Mouse (Mus musculus): ENCODE results near the gene Soat1.
"Not testable (repeated sequence)": the region's sequence is repeated elsewhere in the genome, so short reads cannot be mapped to it uniquely, and the experiment has no call there.

The Soat1 gene

DNA sequence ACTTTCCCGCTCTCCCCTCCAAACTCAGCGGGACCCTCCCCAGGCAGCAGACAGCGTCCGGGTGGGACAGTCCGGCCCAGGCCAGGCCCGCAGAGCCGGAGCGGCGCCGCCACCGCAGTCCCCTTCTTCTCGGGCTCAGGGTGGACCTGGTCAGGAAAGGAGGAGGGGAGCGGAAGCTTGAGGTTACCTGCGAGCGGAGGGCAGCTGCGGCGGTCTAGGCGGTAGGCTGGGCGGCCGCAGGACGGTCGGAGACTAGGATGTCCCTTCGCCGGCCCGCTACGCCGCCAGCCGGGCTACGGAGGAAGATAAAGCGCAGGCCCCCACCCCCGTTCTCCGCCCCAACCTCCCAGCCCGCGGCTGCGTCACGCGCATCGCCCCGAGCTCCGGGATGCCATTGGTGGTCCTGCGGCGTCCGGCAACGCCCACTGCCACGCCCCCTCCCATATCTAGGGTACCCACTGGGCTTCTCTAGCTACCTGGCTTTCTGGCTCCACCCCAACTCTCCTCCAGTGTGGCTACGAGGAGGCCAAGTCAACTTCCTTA, at the start of gene Soat1:
Soat1 (minus strand) TSS at position 371 of the 543 bp plus-strand sequence.
- DNase-seq, result peak; percentile 96

DNA sequence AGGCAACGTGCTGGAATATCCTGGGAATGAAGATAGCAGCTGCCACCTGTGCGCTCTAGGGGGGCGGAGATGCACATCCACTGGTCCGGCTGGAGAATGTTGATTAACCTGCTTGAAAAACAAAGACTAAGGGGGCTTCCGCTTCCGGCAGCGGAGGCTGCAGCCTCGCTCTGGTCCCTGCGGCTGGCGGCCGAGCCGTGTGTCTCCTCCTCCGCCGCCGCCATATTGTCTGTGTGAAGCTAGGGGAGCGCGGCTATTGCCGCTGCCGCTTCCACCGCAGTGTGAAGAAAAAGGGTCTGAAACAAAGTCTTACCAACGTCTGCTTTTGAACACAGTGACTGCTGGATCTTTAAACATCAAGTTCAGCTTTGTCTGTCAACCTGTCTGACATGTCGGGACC, 49.7 kb upstream of the Soat1 start, which contains the start of gene Gm10031:
Gm10031 (plus strand) TSS at position 171 of the 400 bp plus-strand sequence.
- DNase-seq, result not testable (repeated sequence)

DNA sequence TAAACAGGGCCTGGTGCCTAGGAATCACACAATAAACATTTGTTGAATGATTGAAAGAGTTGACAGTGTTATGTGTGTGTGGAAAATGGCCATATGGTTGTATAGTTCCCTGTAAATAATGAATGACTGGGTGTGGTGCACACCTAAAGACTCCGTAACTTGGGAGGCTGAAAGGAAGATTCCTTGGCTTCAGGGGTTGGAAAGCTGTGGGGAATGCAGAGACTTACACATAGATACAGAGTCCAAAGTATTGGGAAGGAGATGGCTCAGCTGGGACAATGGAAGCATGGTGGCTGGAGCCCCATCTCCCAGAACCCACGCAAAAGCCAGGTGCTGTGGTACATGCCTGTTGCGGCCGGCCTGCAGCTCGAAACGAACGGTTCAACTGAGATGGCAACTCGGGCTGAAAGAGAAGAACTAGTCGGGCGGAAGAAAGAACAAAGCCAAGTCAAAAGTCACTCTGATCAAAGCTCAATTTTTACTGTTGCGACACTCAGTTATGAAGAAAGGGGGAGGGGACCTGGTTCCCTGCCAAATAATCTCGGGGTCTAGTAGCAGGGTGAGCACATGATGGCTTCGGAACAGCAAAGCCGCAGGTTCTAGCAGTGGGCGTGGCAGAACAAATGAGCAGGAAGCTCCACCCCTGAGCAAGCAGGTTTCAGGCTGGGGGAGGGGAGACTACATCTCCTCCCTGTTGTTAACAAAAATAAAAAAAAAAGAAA, 47.8 kb upstream of the Soat1 start:
- DNase-seq, result peak; percentile 65

DNA sequence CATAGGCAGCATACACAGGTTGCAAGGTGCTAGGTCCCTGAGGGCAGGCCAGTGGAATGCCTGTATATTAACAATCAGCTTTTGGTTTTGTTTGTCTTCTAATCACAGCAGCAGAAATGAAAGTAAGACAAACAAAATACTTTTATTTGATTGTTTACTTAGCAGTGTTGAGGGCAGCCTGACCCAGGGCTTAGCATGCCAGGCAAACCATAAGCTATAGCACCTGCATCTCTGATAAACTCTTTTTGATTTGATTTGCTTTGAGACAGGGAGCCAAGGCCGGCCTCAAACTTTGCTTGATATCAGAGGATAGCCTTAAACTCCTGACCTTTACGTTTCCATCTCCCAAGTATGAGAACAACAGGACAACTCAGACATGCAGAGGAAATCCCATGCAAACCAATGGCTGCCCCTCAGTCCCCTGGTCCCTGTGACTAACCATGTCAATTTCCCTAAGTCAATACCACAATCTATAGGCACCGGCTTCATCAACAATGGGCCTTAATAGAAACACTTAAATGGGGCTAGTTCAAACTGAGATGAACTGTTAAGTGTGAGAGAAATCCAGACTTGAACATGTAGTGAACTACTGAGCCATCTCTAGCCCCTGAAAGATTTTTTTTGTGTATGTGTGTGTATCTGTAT, 46.1 kb upstream of the Soat1 start:
- no peak for DNase-seq

DNA sequence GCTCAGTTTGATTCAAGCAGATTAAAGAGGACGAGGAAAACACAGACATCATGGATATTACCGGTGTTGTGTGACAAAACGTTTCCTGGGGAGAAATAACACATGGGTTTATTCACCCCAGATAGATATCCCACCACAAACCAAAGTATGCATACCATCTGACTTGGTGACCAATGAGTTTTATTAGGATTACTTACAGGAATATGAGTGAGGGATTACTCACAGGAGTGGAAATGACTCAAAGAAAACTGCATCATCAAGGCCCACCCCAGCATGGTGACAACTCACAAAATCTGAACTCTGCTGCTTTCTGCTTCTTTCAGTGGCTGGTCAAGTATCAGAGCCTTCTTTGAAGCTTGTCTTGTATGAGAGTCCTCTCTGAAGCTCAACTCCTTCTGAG, 33.6 kb upstream of the Soat1 start:
- no peak for DNase-seq

DNA sequence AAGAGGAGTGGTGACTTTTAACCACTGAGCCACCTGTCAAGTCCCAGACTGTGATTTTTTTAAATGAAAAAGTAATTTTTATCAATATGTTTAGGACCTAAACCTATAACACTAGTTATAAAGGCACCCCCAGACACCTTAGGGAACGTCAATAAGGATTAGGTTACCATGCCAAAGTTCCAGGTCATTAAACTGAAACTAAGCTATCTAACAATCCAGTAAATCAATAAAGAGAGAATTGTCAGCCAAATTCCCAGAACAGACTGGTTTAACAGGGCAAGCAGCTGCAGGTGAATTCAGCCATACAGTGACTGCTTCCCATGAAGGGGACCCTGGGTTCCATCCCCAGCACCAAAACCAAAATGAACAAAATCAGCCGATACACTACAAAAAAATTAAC, 31.8 kb upstream of the Soat1 start:
- DNase-seq, result no peak

DNA sequence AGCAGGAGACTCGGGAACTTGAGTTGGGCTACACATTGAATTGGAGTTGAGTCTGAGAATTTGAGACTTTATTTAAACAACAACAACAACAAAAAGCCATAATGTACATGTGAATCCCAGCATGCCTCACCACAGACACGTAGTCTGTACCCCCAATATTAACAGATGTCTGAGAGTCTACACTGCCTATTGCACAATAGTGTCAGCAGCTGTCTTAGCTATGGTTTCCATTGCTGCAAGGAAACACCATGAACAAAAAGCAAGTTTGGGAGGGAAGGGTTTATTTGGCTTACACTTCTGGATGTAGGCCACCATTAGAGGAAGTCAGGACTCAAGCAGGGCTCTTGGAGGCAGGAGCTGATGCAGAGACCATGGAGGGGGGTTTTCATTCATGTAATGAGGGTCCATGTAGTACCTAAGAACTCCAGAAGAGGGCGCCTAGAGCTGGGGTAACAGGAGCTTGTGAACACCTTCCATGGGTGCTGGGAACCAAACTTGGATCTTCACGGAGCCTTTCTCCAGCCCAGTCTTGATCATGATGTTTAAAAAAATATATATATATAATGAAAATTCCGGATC, 30.9 kb upstream of the Soat1 start:
- DNase-seq, result peak; percentile 30

DNA sequence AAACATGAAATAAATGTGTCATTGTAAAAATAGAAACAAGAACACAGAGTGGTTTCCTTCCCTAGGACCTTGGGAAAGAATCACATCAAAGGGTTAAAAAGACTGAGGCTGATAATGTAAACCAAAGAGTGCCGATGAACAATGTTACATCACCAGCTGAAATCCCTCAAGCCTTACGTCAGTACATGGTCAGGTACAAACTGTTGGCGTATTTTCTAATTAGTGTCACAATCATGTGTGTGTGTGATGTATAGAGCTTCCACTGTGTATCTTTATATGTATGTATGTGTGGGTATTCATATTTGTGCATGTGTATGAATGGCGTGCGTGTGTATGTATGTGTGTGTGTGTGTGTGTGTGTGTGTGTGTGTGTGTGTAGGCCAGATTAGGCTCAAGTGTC, 22.8 kb upstream of the Soat1 start:
- DNase-seq, result no peak

DNA sequence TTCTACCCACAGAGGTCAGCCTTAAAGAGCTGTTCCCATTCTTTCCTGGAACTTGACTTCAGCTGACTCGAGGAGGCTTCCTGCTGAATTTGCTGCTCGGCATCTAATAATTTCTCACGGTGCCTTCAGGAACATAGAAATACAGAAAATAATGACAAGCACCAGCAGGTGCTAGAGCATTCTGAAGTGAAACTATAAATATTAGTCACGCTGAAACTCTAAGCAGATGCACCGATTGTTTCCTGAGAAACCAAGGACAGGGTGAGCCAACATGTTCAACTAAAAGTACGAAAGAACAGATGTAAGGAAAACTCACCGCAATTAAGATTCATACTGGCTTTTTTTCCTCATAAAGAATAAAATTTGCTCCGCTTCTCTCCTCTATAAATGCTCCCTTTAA, 20.9 kb upstream of the Soat1 start:
- no peak for DNase-seq

DNA sequence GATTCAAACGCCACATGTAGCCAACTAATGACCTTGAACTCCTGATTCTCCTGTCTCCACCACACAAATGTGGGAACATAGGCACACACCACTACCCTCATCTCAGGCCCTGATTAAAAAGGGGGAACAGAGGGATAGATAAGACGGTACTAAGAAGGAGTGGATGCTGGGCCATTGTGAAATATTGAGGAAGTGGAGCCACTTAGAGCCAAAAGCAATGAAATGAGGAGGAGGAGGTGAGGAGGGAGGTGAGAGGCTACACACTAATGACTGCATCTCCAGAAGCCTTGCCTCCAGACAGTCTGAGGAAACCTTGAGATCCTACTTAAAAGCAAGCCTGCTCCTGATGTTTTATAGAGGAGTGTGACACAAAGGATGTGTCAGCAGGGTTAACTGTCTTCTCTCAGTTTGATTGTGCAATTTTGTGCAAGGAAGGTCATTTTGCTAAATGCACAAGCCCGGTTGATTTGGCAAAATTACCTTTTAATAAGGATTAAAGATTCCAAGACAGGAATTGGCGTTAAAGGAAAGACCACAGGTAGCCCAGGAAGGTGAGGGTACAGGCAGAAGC, 17.2 kb upstream of the Soat1 start:
- DNase-seq, result no peak

DNA sequence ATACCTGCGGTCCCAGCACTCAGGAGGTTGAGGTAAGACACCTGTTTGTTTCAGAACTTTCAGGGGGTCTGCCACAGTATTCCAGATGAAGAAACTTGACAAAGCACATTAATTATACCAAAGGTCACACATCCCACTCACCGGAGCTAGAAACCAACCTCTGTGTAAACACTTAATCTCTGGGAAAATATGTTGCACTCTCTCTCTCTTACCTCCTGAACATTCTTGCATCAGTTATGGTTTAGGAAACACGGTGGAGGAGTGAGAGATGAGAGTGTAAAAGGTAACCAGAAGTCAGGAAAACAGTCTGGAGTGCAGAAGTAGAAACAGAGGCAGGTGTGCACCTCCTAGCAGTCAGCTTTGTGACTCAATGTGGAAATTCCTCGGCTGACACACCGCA, 13.9 kb upstream of the Soat1 start:
- DNase-seq, result no peak

DNA sequence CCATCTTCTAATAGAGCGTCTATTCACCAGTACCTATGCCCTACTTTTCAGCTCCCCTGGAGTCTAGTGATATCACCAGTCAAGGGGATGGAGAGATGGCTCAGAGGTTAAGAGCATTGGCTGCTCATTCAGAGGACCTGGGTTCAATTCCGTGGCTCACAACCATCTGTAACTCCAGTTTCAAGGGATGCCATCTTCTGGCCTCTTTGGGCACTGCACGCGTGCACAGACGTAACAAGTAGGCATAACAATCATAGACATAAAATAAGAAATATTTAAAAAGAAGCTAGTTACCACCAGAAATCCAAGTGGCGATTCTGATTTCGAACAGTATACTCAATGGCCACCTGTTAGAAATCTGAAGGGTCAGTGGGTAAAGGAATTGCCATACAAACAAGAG, 13.4 kb upstream of the Soat1 start:
- DNase-seq, result peak; percentile 21

DNA sequence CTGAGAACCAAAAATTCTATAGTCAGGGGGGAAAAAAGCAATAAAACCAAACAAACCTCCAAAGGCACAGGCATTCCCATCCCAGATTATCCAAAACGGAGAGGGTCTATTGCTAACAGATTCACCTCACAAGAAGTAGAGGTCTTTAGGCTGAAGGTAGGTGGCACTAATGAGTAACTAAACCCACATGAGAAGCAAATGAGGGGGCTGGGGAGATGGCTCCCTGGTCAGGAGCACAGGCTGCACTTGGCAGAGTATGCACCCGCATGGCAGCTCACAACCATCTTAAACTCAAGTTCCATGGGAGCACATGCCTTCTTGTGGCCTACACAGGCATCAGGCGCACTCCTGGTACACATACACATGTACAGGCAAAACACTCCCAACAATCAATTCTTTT, 7.7 kb upstream of the Soat1 start:
- DNase-seq, result no peak

DNA sequence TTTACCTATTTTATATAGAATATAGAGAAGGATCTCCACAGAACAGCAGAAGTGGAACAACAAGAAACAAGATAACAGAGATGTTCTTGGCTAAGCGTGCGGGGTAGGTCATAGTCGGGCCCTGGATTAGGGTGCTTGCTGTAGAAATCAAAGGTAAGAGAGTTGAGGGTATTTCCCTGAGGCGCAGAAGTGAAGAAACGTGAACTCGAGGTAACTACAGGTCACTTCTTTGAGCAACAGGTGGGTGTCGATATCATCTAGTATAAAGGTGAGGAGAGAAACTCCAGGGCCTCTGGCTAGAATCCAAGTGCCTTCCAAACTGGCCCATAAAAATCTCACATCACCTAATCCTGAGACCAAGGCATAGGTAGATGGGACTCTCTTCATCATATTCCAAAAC, 2.4 kb upstream of the Soat1 start:
- no peak for DNase-seq

DNA sequence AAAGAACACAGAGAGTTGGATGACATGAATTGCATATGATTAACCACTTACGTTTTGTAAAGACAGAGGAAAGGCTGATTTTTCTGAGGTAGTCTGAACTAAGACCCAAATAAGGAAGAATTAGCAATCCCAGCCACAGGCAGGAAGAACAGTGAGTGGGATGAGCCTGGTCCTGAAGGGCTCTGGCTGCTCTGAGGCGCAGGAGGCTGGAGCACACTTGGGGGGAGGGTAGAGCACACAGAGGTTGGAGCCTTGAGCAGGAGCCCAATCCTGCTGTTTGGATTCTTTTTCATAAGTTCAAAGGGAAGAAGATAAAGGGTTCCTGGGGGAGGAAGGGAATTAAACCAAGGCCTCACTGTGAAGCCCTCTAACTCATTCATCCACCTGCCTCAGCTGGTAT, 1.9 kb upstream of the Soat1 start:
- no peak for DNase-seq

DNA sequence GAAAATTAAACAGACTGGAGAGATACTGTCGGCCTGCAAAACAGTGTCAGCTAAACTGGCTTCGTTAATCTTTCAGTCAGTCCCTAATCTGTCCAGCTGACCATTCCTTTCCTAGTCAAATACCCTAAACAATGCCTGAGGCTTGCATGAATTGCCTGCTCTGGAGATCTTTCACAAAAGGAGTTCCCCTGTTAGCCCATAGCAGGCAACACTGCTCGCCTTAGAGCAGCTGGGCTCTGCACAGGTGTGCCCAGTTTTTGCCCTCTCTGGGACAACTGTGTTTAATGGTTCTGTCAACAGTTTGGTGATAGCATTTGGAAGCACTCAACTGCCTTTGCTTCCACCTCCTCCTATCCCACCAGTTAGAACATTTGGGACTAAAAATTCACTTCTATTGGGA, 723 bp upstream of the Soat1 start:
- DNase-seq, result no peak

DNA sequence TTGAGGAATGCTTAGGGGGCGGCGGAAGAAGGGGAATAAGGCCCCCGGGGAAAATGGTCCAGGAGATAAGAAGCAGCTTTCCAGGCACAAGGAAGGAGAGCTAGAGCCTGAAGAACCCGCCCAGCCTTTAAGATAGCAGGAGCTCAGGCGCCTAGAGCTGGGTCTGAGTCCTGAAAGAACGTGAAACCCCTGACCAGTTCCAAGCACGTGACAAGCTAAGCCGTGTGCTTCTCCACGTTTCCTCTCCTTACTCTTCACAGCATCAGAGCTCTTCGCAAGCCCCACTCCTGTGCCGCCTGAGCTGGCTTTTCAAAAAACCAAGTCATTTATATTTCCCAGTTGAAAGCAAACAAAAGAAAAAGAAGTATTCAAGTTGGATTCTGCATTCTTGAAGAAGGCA, 1.1 kb downstream of the Soat1 start:
- peak; percentile 26 for DNase-seq

DNA sequence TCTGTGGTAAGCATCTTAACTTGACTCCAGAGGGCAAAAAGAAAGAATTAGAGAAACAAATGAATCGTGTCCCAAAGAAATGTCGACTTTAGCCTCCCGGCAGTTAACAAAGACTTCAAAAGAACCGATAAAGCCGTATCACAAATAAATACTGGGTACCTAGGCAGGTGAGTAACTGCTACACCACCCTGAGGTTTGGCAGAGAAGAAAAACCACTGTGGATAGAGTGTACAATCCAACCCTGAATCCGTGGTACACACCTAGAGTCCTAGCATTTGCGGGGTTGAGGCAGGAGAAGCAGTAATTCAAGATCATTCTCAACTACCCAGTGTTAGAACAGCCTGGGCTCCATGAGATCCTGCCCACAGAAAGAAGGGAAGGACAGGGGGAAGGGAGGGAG, 2.2 kb downstream of the Soat1 start:
- no peak for DNase-seq

DNA sequence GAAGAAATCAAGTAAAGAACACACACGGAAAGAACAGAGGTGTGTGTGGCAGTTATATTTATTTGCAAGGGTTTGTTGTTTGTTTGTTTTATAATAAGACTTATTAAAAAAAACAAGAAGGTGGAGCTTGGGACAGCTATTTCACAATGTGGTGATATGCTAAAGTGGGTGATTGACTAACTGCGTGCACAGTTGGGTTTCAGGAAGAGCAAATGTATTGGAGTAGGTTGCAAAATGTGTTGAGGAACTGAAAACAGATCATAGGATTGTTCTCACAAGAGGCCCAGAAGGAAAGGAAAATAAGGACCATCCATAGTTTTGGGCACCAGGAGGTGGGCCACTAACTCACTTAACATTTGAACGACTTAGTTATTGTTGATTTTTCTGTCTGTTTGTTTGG, 3.1 kb downstream of the Soat1 start:
- DNase-seq, result no peak

DNA sequence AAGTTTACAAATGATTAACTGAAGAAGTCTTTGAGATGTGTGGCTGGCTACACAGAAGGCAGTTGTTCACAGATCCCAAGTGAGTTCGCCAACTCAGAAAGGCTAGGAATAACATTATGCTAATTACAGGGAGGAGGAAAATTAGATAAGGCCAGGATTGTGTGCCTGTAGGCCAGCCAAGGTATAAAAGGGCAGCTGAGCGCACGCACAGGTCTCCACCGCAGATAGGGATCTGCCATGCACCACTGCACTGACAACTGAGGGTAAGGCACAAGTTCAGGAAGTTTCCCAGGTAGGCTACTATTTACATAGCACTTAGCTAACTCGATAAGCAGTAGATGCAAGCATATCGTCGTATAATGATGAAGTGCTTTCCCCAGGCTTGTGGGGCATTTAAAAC, 3.6 kb downstream of the Soat1 start:
- DNase-seq, result no peak

DNA sequence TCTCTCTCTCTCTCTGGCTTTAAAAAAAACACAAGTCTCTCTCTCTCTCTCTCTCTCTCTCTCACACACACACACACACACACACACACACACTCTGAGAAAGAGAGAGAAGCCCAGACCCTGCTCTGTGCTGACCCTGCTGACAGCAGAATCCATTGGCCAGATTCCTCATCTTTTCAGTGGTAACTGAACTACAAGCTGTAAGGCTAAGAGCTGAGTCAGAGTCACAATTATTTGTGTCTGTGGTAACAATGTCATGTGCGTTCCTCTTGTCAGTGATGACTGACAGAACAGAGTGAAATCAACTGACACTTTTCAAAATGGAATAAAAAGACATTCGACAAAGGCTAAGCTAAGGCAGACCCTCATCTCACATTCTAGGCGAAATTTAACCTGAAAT, 5.6 kb downstream of the Soat1 start:
- DNase-seq, result no peak

DNA sequence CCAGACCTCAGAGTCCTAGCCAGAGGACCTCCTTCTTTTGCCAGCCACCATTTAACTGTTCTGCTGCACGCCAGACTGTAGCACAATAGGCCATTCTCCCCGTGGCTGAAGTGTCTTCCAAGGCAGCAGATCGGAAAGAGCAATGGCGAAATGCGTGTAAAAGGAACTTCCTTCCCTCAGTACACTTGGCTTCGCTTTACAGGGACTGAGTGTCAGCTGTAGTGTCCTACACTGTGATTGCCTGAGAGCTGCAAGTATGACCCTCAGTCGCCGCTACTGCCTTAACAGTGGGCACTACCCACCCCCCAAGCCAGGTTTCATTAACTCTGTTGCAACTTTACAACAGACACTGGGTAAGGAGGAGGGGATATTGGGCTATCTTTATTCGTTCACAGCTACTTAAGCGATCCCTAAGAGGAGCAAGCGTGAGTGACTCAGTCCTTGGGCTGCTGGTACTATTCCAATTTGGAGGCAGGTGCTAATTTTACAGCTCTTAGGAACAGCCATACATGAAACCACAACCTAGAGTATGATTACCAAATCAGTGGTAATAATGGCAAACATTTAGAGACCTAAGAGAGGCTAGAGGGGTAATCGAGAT, 6.4 kb downstream of the Soat1 start:
- DNase-seq, result no peak

DNA sequence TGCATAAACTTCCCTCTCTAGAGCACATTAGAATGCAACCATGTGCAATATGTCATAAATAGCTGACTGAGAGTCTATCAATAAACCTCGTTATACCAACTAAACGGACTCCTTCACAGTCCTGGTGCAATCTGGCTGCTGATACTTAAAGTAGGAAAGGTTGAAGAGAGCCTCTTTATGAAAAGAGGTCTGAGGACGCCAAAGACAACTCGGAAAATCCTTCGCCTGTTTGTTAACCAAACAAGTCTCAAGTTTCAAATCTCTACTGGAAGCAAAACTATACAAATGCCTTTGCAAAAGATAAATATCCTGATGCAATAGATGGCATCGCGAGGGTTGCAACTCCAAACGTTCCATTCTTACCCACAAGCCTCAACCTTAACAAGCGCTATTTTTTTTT, 9.2 kb downstream of the Soat1 start:
- DNase-seq, result no peak

All from thymus, postnatal 14 days (tissue).